Mouse (Mus musculus): ENCODE measurements around the gene Gps1.
"Not testable (repeated sequence)": the region's sequence is repeated elsewhere in the genome, so short reads cannot be mapped to it uniquely, and the experiment has no call there.

Gps1 gene

GRCm38 (mm10) chr11:120785145-120785544, 1.1 kb downstream of the Gps1 start:
- no peak for DNase-seq (ENCODE audit: low spot score)

GRCm38 (mm10) chr11:120788460-120788859, 4.4 kb downstream of the Gps1 start:
- not testable (repeated sequence) for DNase-seq (ENCODE audit: low spot score)

GRCm38 (mm10) chr11:120789355-120789754, 5.3 kb downstream of the Gps1 start:
- DNase-seq (ENCODE audit: low spot score), result no peak

GRCm38 (mm10) chr11:120789810-120790209, 5.7 kb downstream of the Gps1 start:
- DNase-seq (ENCODE audit: low spot score), result no peak

- DNase-seq (ENCODE audit: low spot score), result no peak
Observed at GRCm38 (mm10) chr11:120792652-120793051, 8.6 kb downstream of the Gps1 start.

GRCm38 (mm10) chr11:120795756-120796613, 11.9 kb downstream of the Gps1 start, which contains the start of gene Dus1l:
TSS of gene Dus1l (minus strand) at chr11:120796403.
- DNase-seq (ENCODE audit: low spot score), result peak; percentile 96

GRCm38 (mm10) chr11:120796614-120796946, 12.5 kb downstream of the Gps1 start:
- no peak for DNase-seq (ENCODE audit: low spot score)

- no peak for DNase-seq (ENCODE audit: low spot score)
Observed at GRCm38 (mm10) chr11:120798244-120798643, 14.2 kb downstream of the Gps1 start.

- no peak for DNase-seq (ENCODE audit: low spot score)
Observed at GRCm38 (mm10) chr11:120799316-120799890, 15.3 kb downstream of the Gps1 start.

- peak; percentile 92 for DNase-seq (ENCODE audit: low spot score)
Observed at GRCm38 (mm10) chr11:120800061-120800904, 16.2 kb downstream of the Gps1 start.

GRCm38 (mm10) chr11:120804274-120804673, 20.2 kb downstream of the Gps1 start:
- DNase-seq (ENCODE audit: low spot score), result no peak

GRCm38 (mm10) chr11:120804769-120805168, 20.7 kb downstream of the Gps1 start:
- no peak for DNase-seq (ENCODE audit: low spot score)

- DNase-seq (ENCODE audit: low spot score), result no peak
Observed at GRCm38 (mm10) chr11:120805375-120806298, 21.6 kb downstream of the Gps1 start.

- DNase-seq (ENCODE audit: low spot score), result no peak
Observed at GRCm38 (mm10) chr11:120808010-120808409, 23.9 kb downstream of the Gps1 start.

GRCm38 (mm10) chr11:120812068-120812467, 28.0 kb downstream of the Gps1 start:
- no peak for DNase-seq (ENCODE audit: low spot score)

GRCm38 (mm10) chr11:120817358-120817757, 33.3 kb downstream of the Gps1 start:
- DNase-seq (ENCODE audit: low spot score), result no peak

GRCm38 (mm10) chr11:120818251-120818650, 34.2 kb downstream of the Gps1 start:
- DNase-seq (ENCODE audit: low spot score), result no peak

- DNase-seq (ENCODE audit: low spot score), result no peak
Observed at GRCm38 (mm10) chr11:120819556-120819955, 35.5 kb downstream of the Gps1 start.

- no peak for DNase-seq (ENCODE audit: low spot score)
Observed at GRCm38 (mm10) chr11:120820546-120820945, 36.5 kb downstream of the Gps1 start.

- no peak for DNase-seq (ENCODE audit: low spot score)
Observed at GRCm38 (mm10) chr11:120821076-120821922, 37.2 kb downstream of the Gps1 start.

GRCm38 (mm10) chr11:120822321-120822720, 38.2 kb downstream of the Gps1 start:
- DNase-seq (ENCODE audit: low spot score), result peak; percentile 4
